Comparison of ENCODE assay signal across 8 mouse cellular contexts in the genomic region with DNA sequence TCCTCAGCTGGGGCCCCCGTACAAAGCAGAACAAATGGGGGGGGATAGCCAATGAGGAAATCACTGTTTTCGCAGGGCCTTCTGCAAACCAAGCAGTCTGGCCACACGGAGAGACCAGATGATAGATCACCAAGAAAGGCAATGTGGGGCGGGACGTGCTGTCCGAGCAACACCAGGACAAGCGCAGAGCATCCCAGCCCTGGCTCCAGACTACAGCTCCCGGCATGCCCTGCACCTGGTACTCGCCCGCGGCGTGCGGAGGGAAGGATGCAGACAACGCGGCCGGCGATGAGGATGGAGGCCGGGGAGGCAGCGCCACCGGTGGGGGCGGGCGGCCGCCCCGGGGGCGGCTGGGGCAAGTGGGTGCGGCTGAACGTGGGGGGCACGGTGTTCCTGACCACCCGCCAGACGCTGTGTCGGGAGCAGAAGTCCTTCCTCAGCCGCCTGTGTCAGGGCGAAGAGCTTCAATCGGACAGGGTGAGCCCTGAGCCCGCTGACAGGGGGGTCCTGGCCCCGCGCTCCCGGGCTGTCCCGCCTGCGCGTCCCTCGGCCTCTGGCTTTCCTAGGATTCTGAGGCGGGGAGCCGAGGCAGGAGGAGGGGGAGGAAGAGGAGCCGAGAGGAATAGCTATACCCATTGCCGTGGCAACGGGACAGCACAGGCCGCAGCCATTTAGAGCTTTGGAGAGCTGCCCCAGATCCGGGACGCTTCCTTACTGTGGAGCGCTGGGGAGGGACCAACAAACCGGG. TPM values are rescaled to one million over a fixed set of nuclear protein-coding genes. Genes with fewer than 3 reads are reported as not detected.
DNase-seq lines count a peak whose midpoint lies in the region; ATAC-seq lines count a peak whose summit lies in the region.

A gene (plus strand): TSS at position 174 of the 748 bp plus-strand sequence.

- WGBS in hindbrain, embryonic 16.5 days: under 1% methylated on average over 44 of the region's 52 CpGs

- peak; percentile 66 to 71 for DNase-seq in adrenal gland, adult 18-20 months (ENCODE audit: low spot score in 2 of 2)
- peak; percentile 85 to 88 for DNase-seq in cerebellum, postnatal 36 days
- DNase-seq in gastrocnemius, postnatal 14 days: peak; percentile 87
- peak; percentile 86 to 90 for DNase-seq in left cerebral cortex, adult 18-20 months (ENCODE audit: low spot score in 2 of 2)
- peak; percentile 45 for DNase-seq in lung, postnatal 25 days (ENCODE audit: low spot score)
- peak; percentile 23 for DNase-seq in retina, postnatal 7 days (ENCODE audit: low read depth, low spot score)
- DNase-seq in natural killer cell, adult 2 months (ENCODE audit: low spot score in 2 of 2): no peak

- peaks cover 13% of the 10 kb centered on the region for H3K4me1 ChIP-seq in hindbrain, embryonic 16.5 days (ENCODE audit: control insufficient read depth, insufficient read depth, low read depth, low read length)

- H3K27ac ChIP-seq in hindbrain, embryonic 16.5 days (ENCODE audit: low read depth, low read length): peak within 1 kb of the TSS; percentile 70

- ATAC-seq in hindbrain, embryonic 16.5 days: peak; percentile 89

- H3K27me3 ChIP-seq in hindbrain, embryonic 16.5 days (replicated peaks; ENCODE audit: control insufficient read depth, insufficient read depth, low read length): no peaks in the 10 kb centered on the region

- peaks cover 6% of the 10 kb centered on the region; the same call in 1 of the 2 replicates for H3K36me3 ChIP-seq in hindbrain, embryonic 16.5 days (ENCODE audit: control insufficient read depth, insufficient read depth, low read length)

- H3K9me3 ChIP-seq in hindbrain, embryonic 16.5 days (ENCODE audit: control insufficient read depth, low read length): no peaks in the 10 kb centered on the region

- H3K4me2 ChIP-seq in hindbrain, embryonic 16.5 days (ENCODE audit: low read length): peak within 1 kb of the TSS; percentile 79

- H3K9ac ChIP-seq in hindbrain, embryonic 16.5 days (ENCODE audit: low read depth, low read length): peak within 1 kb of the TSS; percentile 89

- intact Hi-C loops in gastrocnemius, postnatal 14 days (cut with DNase I; ENCODE audit: low total_unique reads): no loop called here

- peak within 1 kb of the TSS; percentile 81 for H3K4me3 ChIP-seq in hindbrain, embryonic 16.5 days (ENCODE audit: low read length)

RNA-seq across cellular contexts. Expression of the gene that starts here (rescaled TPM):
- total RNA-seq in adrenal gland, adult 18-20 months (2021): 10 to 100 TPM; 80.4 to 83.4 TPM
- total RNA-seq in gastrocnemius, postnatal 14 days (2021): 10 to 100 TPM; 34.6 to 41.4 TPM
- polyA plus RNA-seq in hindbrain, embryonic 16.5 days (2015; fragmentation: Nextera tagmentation; extraction: Ambion mirVana): 161 and 172 TPM in 2 replicates
- 100 to 1,000 TPM; 313 to 338 TPM for total RNA-seq in left cerebral cortex, adult 18-20 months (2021)

Comparison
In these comparisons a context has a peak if more than half of its experiments do, and no peak if none do; other contexts are left out.
1. DNase-seq: peak in adrenal gland, adult 18-20 months (2 of 2), cerebellum, postnatal 36 days (2 of 2), gastrocnemius, postnatal 14 days (single experiment), left cerebral cortex, adult 18-20 months (2 of 2), lung, postnatal 25 days (single experiment) and retina, postnatal 7 days (single experiment); none in natural killer cell, adult 2 months (0 of 2).